Mouse (Mus musculus) liver, adult 2 months (tissue): ENCODE data around the gene Olfr681. TPM values are rescaled to one million over a fixed set of nuclear protein-coding genes. Genes with fewer than 3 reads are reported as not detected.

Experiments
- DNase-seq: peaks from one replicate; pipeline ENCODE4 v3.0.0-alpha.2; 2011; ENCODE audit warnings: low read depth, low spot score; ENCODE audit errors: extremely low read depth
- H3K27ac ChIP-seq: fragments of 200-500 bp; replicated peaks from 2 replicates; pipeline ENCODE4 v1.5.1; 2012; ENCODE audit warnings: low read depth, mild to moderate bottlenecking, control low read depth, inconsistent platforms, low read length; ENCODE audit not compliant: insufficient read depth
- H3K27me3 ChIP-seq: fragments of 200-500 bp; 2 replicates; pipeline ENCODE4 v1.6.1; 2012; ENCODE audit warnings: mild to moderate bottlenecking, moderate library complexity, low read length, inconsistent platforms; ENCODE audit not compliant: control insufficient read depth, insufficient read depth
- H3K36me3 ChIP-seq: fragments of 200-500 bp; 2 replicates; pipeline ENCODE4 v1.6.1; 2012; ENCODE audit warnings: low read length, inconsistent platforms; ENCODE audit not compliant: control insufficient read depth, insufficient read depth
- H3K4me1 ChIP-seq: fragments of 200-500 bp; 2 replicates; pipeline ENCODE4 v1.6.1; 2011; ENCODE audit warnings: low read length; ENCODE audit not compliant: control insufficient read depth, insufficient read depth
- H3K4me3 ChIP-seq: fragments of 200-500 bp; 2 replicates; pipeline ENCODE4 v1.5.1; 2011; ENCODE audit warnings: low read depth, mild to moderate bottlenecking, control low read depth, low read length, moderate library complexity; ENCODE audit not compliant: insufficient read depth
- H3K79me2 ChIP-seq: fragments of 200-500 bp; 2 replicates; pipeline ENCODE4 v1.6.1; 2012; ENCODE audit warnings: inconsistent platforms, mild to moderate bottlenecking, low read length, moderate library complexity; ENCODE audit not compliant: control insufficient read depth, insufficient read depth
- H3K9ac ChIP-seq: fragments of 200-500 bp; 2 replicates; pipeline ENCODE4 v1.6.1; 2012; ENCODE audit warnings: low read depth, mild to moderate bottlenecking, control low read depth, inconsistent platforms, low read length
- CTCF ChIP-seq: fragments of 200-500 bp; IDR thresholded peaks from 2 replicates; pipeline ENCODE4 v1.5.1; 2011; ENCODE audit warnings: low read depth, low read length, control low read depth
- POLR2A ChIP-seq: fragments of 200-500 bp; IDR thresholded peaks from 2 replicates; pipeline ENCODE4 v1.6.1; 2011; ENCODE audit warnings: low read length, control low read depth; ENCODE audit not compliant: insufficient read depth; ENCODE audit errors: extremely low read depth
- WGBS: fragments of 180-500 bp; shearing (Covaris S2); methylation state at CpG from one replicate; pipeline ENCODE4 v1.1.7; 2018; 5-methylcytosine and 5-hydroxymethylcytosine counted together
- polyA plus RNA-seq: library from polyadenylated mRNA; depleted of rRNA; stranded (reverse); fragments of >200 nt; gene quantifications from 2 replicates; pipeline ENCODE4 v1.2.3, GENCODE M21; 2012; rRNA removed
- total RNA-seq: library from RNA; depleted of rRNA; stranded (reverse); fragments of >200 nt; gene quantifications from 2 replicates; pipeline ENCODE4 v1.2.3, GENCODE M21; 2014; rRNA removed

Olfr681 gene
- total and polyA plus RNA-seq, 2 experiments = not detected

DNA sequence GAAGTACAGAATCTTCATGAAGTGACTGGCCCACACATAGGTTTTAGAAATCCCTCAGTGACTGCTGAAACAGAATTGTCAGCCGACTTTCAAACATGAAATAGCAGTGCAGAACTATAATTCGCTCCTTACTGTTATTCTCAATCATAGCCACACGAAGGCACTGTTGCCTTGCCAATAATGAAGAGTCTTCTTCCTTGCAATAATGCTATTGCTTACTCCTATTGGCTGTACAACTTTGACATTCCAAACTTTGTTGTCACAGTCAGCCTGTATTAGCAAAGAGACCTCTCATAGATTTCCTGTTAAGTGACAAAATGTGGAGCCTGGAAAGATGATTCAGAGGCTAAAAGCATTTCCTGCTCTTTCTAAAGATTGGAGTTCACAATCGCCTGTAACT is 54.1 kb downstream of the Olfr681 start:
- TF ChIP-seq CTCF (no peak), POLR2A (no peak)
- DNase-seq = no peak
- H3K27ac ChIP-seq = no peak overlapping the region
- WGBS = 42% methylated on average over 4 of the region's 4 CpGs
- no peaks in the 10 kb centered on the region for H3K4me1 ChIP-seq
- no peaks in the 10 kb centered on the region for H3K27me3 ChIP-seq
- H3K9ac ChIP-seq = no peak overlapping the region
- no peak overlapping the region for H3K4me3 ChIP-seq
- no peaks in the 10 kb centered on the region for H3K79me2 ChIP-seq
- H3K36me3 ChIP-seq = no peaks in the 10 kb centered on the region

Other genes with a start within 250 kb of the Olfr681 start
- not detected in 2 replicates for gene Olfr665, start 238.8 kb upstream of the Olfr681 start, total RNA-seq
- not detected in 2 replicates for gene Olfr665, start 238.8 kb upstream of the Olfr681 start, polyA plus RNA-seq
- not detected in 2 replicates for gene Olfr666, start 220.9 kb upstream of the Olfr681 start, total RNA-seq
- not detected in 2 replicates for gene Olfr666, start 220.9 kb upstream of the Olfr681 start, polyA plus RNA-seq
- not detected in 2 replicates for gene Olfr667, start 195.4 kb upstream of the Olfr681 start, total RNA-seq
- gene Olfr667, start 195.4 kb upstream of the Olfr681 start, polyA plus RNA-seq = not detected in 2 replicates
- not detected in 2 replicates for gene Olfr668, start 188.8 kb upstream of the Olfr681 start, total RNA-seq
- gene Olfr668, start 188.8 kb upstream of the Olfr681 start, polyA plus RNA-seq = not detected in 2 replicates
- gene Olfr669, start 182.6 kb upstream of the Olfr681 start, total RNA-seq = not detected in 2 replicates
- not detected in 2 replicates for gene Olfr669, start 182.6 kb upstream of the Olfr681 start, polyA plus RNA-seq
- gene Olfr670, start 154.2 kb upstream of the Olfr681 start, total RNA-seq = not detected in 2 replicates
- gene Olfr670, start 154.2 kb upstream of the Olfr681 start, polyA plus RNA-seq = not detected in 2 replicates
- gene Olfr671, start 137.7 kb upstream of the Olfr681 start, total RNA-seq = not detected in 2 replicates
- gene Olfr671, start 137.7 kb upstream of the Olfr681 start, polyA plus RNA-seq = not detected in 2 replicates
- not detected in 2 replicates for gene Olfr672, start 114.8 kb upstream of the Olfr681 start, total RNA-seq
- not detected in 2 replicates for gene Olfr672, start 114.8 kb upstream of the Olfr681 start, polyA plus RNA-seq
- gene Olfr675, start 88.4 kb upstream of the Olfr681 start, total RNA-seq = not detected in 2 replicates
- not detected in 2 replicates for gene Olfr675, start 88.4 kb upstream of the Olfr681 start, polyA plus RNA-seq
- gene Olfr676, start 84.1 kb upstream of the Olfr681 start, total RNA-seq = not detected in 2 replicates
- not detected in 2 replicates for gene Olfr676, start 84.1 kb upstream of the Olfr681 start, polyA plus RNA-seq
- not detected in 2 replicates for gene Olfr677, start 65.5 kb upstream of the Olfr681 start, total RNA-seq
- gene Olfr677, start 65.5 kb upstream of the Olfr681 start, polyA plus RNA-seq = not detected in 2 replicates
- not detected in 2 replicates for gene Olfr678, start 52.4 kb upstream of the Olfr681 start, total RNA-seq
- not detected in 2 replicates for gene Olfr678, start 52.4 kb upstream of the Olfr681 start, polyA plus RNA-seq
- not detected in 2 replicates for gene Olfr679, start 35.6 kb upstream of the Olfr681 start, total RNA-seq
- not detected in 2 replicates for gene Olfr679, start 35.6 kb upstream of the Olfr681 start, polyA plus RNA-seq
- gene Olfr680-ps1, start 24.0 kb upstream of the Olfr681 start, total RNA-seq = not detected in 2 replicates
- not detected in 2 replicates for gene Olfr680-ps1, start 24.0 kb upstream of the Olfr681 start, polyA plus RNA-seq
- gene Olfr683, start 30.2 kb downstream of the Olfr681 start, total RNA-seq = not detected in 2 replicates
- gene Olfr683, start 30.2 kb downstream of the Olfr681 start, polyA plus RNA-seq = not detected in 2 replicates
- gene Olfr684, start 46.8 kb downstream of the Olfr681 start, total RNA-seq = not detected in 2 replicates
- gene Olfr684, start 46.8 kb downstream of the Olfr681 start, polyA plus RNA-seq = not detected in 2 replicates
- gene Olfr685, start 69.2 kb downstream of the Olfr681 start, total RNA-seq = not detected in 2 replicates
- not detected in 2 replicates for gene Olfr685, start 69.2 kb downstream of the Olfr681 start, polyA plus RNA-seq
- not detected in 2 replicates for gene Olfr686, start 90.6 kb downstream of the Olfr681 start, total RNA-seq
- gene Olfr686, start 90.6 kb downstream of the Olfr681 start, polyA plus RNA-seq = not detected in 2 replicates
- not detected in 2 replicates for gene Olfr688, start 171.3 kb downstream of the Olfr681 start, total RNA-seq
- not detected in 2 replicates for gene Olfr688, start 171.3 kb downstream of the Olfr681 start, polyA plus RNA-seq
- not detected in 2 replicates for gene Olfr689, start 194.3 kb downstream of the Olfr681 start, total RNA-seq
- not detected in 2 replicates for gene Olfr689, start 194.3 kb downstream of the Olfr681 start, polyA plus RNA-seq
- not detected in 2 replicates for gene Olfr690, start 217.3 kb downstream of the Olfr681 start, total RNA-seq
- not detected in 2 replicates for gene Olfr690, start 217.3 kb downstream of the Olfr681 start, polyA plus RNA-seq
- not detected in 2 replicates for gene Olfr691, start 225.4 kb downstream of the Olfr681 start, total RNA-seq
- gene Olfr691, start 225.4 kb downstream of the Olfr681 start, polyA plus RNA-seq = not detected in 2 replicates